Mouse (Mus musculus) heart, embryonic 16.5 days (tissue): ENCODE measurements at regions not wholly inside any gene's neighbourhood (a gene's known extent, or its start where the extent isn't known, plus 50 kb on each side); places are given as distances from the start of the nearest gene placed in this dataset.

Experiments used
- ATAC-seq: fragments of 200-750 bp; cut with Nextera tagmentation; replicated peaks from 2 replicates; pipeline ENCODE4 v1.8.0; 2017; ENCODE audit warnings: moderate number of reproducible peaks; ENCODE audit not compliant: insufficient read depth, low FRiP score; ENCODE audit errors: extremely low read depth
- H3K27ac ChIP-seq: fragments of 300-500 bp; sonication (generic); 2 replicates; pipeline ENCODE4 v1.5.1; 2014; ENCODE audit warnings: mild to moderate bottlenecking, low read length, control low read depth, moderate library complexity
- H3K27me3 ChIP-seq: fragments of 300-500 bp; sonication (generic); 2 replicates; pipeline ENCODE4 v1.6.1; 2014; ENCODE audit warnings: low read length, mixed read lengths; ENCODE audit not compliant: control insufficient read depth, insufficient read depth
- H3K36me3 ChIP-seq: fragments of 300-500 bp; sonication (generic); 2 replicates; pipeline ENCODE4 v1.6.1; 2014; ENCODE audit not compliant: control insufficient read depth, insufficient read depth
- H3K4me1 ChIP-seq: fragments of 300-500 bp; sonication (generic); 2 replicates; pipeline ENCODE4 v1.6.1; 2014; ENCODE audit warnings: low read length, mixed read lengths; ENCODE audit not compliant: control insufficient read depth, insufficient read depth
- H3K4me2 ChIP-seq: fragments of 300-500 bp; sonication (generic); 2 replicates; pipeline ENCODE4 v1.6.1; 2014; ENCODE audit warnings: low read depth, mild to moderate bottlenecking, control low read depth, low read length
- H3K4me3 ChIP-seq: fragments of 300-500 bp; sonication (generic); 2 replicates; pipeline ENCODE4 v1.5.1; 2014; ENCODE audit warnings: mild to moderate bottlenecking, control low read depth, low read length
- H3K9ac ChIP-seq: fragments of 300-500 bp; sonication (generic); 2 replicates; pipeline ENCODE4 v1.6.1; 2014; ENCODE audit warnings: low read length, control low read depth
- H3K9me3 ChIP-seq: fragments of 300-500 bp; sonication (generic); replicated peaks from 2 replicates; pipeline ENCODE4 v1.6.1; 2016; ENCODE audit warnings: low read length; ENCODE audit not compliant: control insufficient read depth
- WGBS: fragments of 180-500 bp; shearing (Covaris S2); extraction: QIAGEN DNeasy Blood & Tissue Kit; methylation state at CpG from one replicate; pipeline ENCODE4 v1.1.7; 2014; 5-methylcytosine and 5-hydroxymethylcytosine counted together

GRCm38 (mm10) chr2:63434327-63434726, 250.2 kb upstream of the Kcnh7 start:
- H3K4me1 ChIP-seq: no peaks in the 10 kb centered on the region
- ATAC-seq: no peak
- no peaks in the 10 kb centered on the region for H3K27me3 ChIP-seq
- H3K9me3 ChIP-seq: no peaks in the 10 kb centered on the region
- H3K4me2 ChIP-seq: no peak overlapping the region
- no peak overlapping the region for H3K27ac ChIP-seq
- no peaks in the 10 kb centered on the region for H3K36me3 ChIP-seq
- H3K4me3 ChIP-seq: no peak overlapping the region
- H3K9ac ChIP-seq: no peak overlapping the region

GRCm38 (mm10) chr2:63405405-63405804, 221.3 kb upstream of the Kcnh7 start:
- Histone ChIP-seq H3K9me3 (no peaks in the 10 kb centered on the region), H3K4me3 (no peak overlapping the region), H3K36me3 (no peaks in the 10 kb centered on the region), H3K4me1 (no peaks in the 10 kb centered on the region), H3K27ac (no peak overlapping the region), H3K9ac (no peak overlapping the region), H3K4me2 (no peak overlapping the region), H3K27me3 (no peaks in the 10 kb centered on the region)
- WGBS: 86% methylated on average over 1 of the region's 1 CpGs
- no peak for ATAC-seq
